Mouse (Mus musculus) hematopoietic stem cell, adult 5-6 weeks (primary cell): ENCODE measurements around the gene Rhobtb1. TPM values are rescaled to one million over a fixed set of nuclear protein-coding genes. Genes with fewer than 3 reads are reported as not detected.
A peak's percentile ranks its signal among the peaks of the same experiment; 100 is the strongest.

Experiments used
- ATAC-seq, 2 experiments: fragments of 125-278 bp in 1 of 2; replicated peaks in 1 of 2; 2 replicates each; pipeline ENCODE4 v1.8.0; 2016 to 2017; ENCODE audit warnings: inconsistent platforms in 2 of 2, mild to moderate bottlenecking in 2 of 2, moderate number of reproducible peaks in 2 of 2, low read depth in 1 of 2, moderate TSS enrichment in 1 of 2; ENCODE audit not compliant: low FRiP score in 2 of 2, poor library complexity in 2 of 2, severe bottlenecking in 2 of 2, insufficient read depth in 1 of 2, low TSS enrichment in 1 of 2
- total RNA-seq: library from RNA; stranded (forward); fragments of 172-1452, 232-1000 nt; gene quantifications from 2 replicates; pipeline ENCODE4 v1.2.3, GENCODE M21; 2017

Gene Rhobtb1
- total RNA-seq, 1 experiment from 2014 or later = 4.6 TPM

- no peak for ATAC-seq
Observed at GRCm38 (mm10) chr10:69192266-69192665, 41.0 kb downstream of the Rhobtb1 start.

- no peak for ATAC-seq
Observed at GRCm38 (mm10) chr10:69193721-69194120, 42.5 kb downstream of the Rhobtb1 start.

- ATAC-seq = 0 out of 4 replicates have a peak, but pooled peaks of 1 of the 2 experiments have one; percentile 42
Observed at GRCm38 (mm10) chr10:69204677-69205400, 53.6 kb downstream of the Rhobtb1 start.

- no peak for ATAC-seq
Observed at GRCm38 (mm10) chr10:69206081-69206480, 54.8 kb downstream of the Rhobtb1 start.

GRCm38 (mm10) chr10:69207481-69207880 is 56.2 kb downstream of the Rhobtb1 start:
- no peak for ATAC-seq

GRCm38 (mm10) chr10:69207981-69208630 is 56.9 kb downstream of the Rhobtb1 start:
- no peak for ATAC-seq

- no peak for ATAC-seq
Observed at GRCm38 (mm10) chr10:69208705-69209104, 57.5 kb downstream of the Rhobtb1 start.

- no peak for ATAC-seq
Observed at GRCm38 (mm10) chr10:69210006-69210405, 58.8 kb downstream of the Rhobtb1 start.

GRCm38 (mm10) chr10:69210659-69211058 is 59.4 kb downstream of the Rhobtb1 start:
- ATAC-seq = no peak

- peak; percentile 41 to 60 for ATAC-seq
Observed at GRCm38 (mm10) chr10:69211560-69211959, 60.3 kb downstream of the Rhobtb1 start.

GRCm38 (mm10) chr10:69211976-69212375 is 60.7 kb downstream of the Rhobtb1 start:
- ATAC-seq = peak; percentile 8; a peak in 2 of 4 replicates

GRCm38 (mm10) chr10:69212542-69213440 is 61.6 kb downstream of the Rhobtb1 start, which contains the start of gene A930033H14Rik:
Gene A930033H14Rik, minus strand, starts transcription at chr10:69213098.
- ATAC-seq = peak; percentile 75 to 81

- ATAC-seq = peak; percentile 15 to 26; a peak in 3 of 4 replicates
Observed at GRCm38 (mm10) chr10:69213451-69213877, 62.2 kb downstream of the Rhobtb1 start.

- ATAC-seq = no peak
Observed at GRCm38 (mm10) chr10:69213986-69214385, 62.8 kb downstream of the Rhobtb1 start.

- no peak for ATAC-seq
Observed at GRCm38 (mm10) chr10:69217127-69217690, 66.0 kb downstream of the Rhobtb1 start.

- ATAC-seq = no peak
Observed at GRCm38 (mm10) chr10:69218458-69219288, 67.4 kb downstream of the Rhobtb1 start.

GRCm38 (mm10) chr10:69219289-69219626 is 68.0 kb downstream of the Rhobtb1 start:
- ATAC-seq = no peak
